Mouse (Mus musculus): ENCODE results near the gene Hist1h2be. TPM values are rescaled to one million over a fixed set of nuclear protein-coding genes. Genes with fewer than 3 reads are reported as not detected.

Hist1h2be gene
- polyA plus RNA-seq (2017; shearing (Covaris generic)): 1 to 10 TPM; 1.5 to 1.7 TPM

DNA sequence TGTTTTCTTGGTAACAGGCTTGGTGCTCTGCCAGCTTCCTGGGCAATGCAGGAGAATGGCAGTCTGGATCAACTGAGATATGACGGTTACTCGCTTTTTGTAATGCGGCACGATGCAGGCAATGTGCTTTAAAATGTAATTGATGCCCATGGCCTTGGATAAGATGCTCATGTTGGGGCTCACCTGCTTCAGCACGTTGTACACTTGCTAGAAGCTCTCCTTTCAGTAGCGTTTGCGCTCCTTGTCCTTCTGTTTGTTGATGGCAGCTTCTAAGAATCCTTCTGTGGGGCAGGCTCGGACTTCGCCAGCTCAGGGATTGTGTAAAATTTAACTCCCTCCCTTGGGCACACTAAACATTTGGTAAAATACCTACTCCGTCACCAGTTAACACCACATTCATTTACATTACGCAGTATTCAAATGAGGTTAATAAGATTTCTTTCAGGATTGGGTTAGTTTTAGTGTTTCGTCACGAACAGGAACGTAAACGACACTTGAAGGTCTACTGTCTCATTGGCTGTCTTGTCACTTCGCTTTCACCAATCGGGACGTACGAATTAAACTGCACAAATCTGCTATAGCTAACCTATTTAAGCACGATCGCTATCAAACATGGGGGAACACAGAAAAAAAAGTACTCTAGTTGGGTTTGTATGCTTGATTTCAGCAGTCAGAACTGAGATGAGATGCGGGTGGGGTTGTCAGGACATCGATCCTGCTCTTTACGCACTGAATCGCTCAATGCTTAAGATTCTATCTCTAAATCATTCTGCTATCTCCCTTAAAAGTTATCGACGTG, at the start of gene Hist1h2be:
Hist1h2be (minus strand) TSS at position 392 of the 799 bp plus-strand sequence.
- peak; percentile 87 for ATAC-seq

DNA sequence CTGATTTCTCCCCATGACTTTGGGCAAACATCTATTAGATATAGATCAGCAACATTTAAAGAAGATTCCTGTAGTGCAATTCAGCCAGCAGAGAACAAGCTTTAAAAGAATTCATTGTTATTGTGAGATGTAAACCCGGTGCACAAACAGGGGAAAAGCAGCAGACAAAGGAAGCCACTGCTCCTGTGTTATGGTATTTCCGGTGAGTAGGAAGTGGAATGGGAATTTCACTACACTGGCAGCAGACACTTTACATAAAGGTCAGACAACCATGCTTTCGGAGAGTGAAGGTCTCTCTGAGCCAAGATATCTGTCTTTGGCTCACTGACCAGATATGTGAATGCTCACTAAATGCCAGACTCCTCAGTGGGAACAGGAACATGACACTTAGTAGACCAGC, 41.6 kb upstream of the Hist1h2be start:
- no peak for ATAC-seq

GRCm38 (mm10) chr13:23659636-23660366, 38.9 kb upstream of the Hist1h2be start:
- no peak for ATAC-seq

DNA sequence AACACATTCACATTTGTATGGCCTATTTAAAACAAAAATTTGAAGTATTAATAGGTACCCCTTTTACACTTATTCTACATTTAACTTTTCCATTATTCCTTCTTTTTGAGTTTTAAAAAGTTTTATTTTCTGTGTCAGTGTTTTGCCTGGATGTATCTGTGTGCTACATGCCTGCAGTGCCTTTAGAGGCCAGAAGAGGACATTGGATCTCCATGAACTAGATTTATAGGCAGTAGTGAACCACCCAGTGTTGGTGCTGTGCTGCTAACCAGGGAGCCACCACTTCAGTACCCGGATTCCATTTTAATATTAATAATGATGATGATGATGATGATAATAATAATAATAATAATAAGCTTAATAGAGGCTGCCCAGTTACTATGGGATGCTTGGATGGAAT, 9.7 kb upstream of the Hist1h2be start:
- ATAC-seq: no peak

DNA sequence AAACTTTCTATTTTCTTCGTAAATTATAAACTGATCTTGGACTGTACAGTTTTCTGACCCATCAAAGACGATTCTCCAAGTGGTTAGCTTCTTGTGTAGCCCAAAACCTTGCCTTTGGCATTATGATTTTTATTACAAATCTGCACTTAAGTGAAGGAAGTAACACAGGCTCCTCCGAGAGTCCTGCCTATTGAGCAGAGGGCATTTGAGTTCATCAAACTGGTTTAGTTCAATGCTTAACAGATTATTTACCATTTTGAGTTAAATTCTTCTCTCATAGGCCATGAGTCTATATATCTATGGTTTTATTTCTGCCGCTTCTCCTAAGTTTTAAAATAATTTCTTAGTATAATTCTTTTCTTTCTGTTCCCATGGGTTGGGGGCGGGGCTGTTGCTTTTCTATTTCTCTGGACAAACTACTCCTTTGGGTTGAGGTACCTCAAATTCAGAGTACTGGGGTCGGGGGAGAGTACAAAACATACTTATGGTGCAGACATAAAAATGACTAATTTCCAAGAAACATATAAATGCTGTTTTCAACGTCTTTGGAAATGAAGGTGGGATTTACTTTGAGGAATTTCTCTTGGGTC, 2.0 kb upstream of the Hist1h2be start:
- ATAC-seq: no peak

DNA sequence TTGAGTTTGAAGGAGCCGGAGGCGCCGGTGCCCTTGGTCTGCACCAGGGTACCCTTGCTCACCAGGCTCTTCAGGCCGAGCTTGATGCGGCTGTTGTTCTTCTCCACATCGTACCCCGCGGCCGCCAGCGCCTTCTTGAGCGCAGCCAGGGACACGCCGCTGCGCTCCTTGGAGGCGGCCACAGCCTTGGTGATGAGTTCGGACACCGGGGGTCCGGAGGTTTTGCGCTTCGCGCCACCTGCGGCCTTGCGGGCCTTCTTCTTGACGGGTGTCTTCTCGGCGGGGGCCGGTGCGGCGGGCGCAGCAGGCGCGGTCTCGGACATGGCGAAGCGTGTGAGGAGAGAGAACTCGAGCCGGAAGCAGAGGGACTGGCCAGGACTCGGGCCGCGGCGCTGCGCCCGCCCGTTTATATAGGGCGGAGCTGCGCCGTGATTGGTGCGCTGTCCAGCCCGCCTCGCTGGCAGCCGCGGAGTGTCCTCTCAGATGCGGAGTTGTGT, 1.3 kb upstream of the Hist1h2be start, which contains the start of gene Hist1h1e:
Hist1h1e (minus strand) TSS at position 384 of the 497 bp plus-strand sequence.
- ATAC-seq: peak; percentile 36

DNA sequence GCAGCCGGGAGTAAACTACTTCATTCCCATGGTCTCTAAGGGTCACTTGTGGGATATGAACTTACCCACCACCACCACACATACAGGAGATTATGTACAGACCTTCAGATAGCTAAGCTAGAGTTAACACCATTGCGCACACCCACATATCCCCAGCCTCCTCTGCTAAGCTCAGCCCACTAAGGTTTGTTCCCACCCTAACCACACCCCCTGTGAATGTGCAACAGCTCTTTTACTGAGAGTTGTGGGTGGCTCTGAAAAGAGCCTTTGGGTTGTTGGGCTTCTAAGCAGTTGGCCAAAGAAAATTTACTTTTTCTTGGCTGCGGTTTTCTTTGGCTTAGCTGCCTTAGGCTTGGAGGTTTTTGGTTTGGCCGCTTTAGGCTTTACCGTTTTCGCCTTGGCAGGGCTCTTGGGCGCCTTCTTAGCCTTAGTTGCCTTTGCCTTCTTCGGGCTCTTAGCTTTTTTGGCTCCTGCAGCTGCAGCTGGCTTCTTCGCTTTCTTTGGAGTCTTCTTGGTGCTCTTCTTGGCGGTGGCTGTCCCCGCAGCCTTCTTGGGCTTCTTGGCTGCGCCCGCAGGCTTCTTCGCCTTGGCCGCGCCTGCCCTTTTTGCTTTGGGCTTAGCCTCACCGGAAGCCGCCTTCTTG, 729 bp upstream of the Hist1h2be start:
- ATAC-seq: peak; percentile 74

GRCm38 (mm10) chr13:23620056-23620732, 730 bp downstream of the Hist1h2be start:
- ATAC-seq: no peak

DNA sequence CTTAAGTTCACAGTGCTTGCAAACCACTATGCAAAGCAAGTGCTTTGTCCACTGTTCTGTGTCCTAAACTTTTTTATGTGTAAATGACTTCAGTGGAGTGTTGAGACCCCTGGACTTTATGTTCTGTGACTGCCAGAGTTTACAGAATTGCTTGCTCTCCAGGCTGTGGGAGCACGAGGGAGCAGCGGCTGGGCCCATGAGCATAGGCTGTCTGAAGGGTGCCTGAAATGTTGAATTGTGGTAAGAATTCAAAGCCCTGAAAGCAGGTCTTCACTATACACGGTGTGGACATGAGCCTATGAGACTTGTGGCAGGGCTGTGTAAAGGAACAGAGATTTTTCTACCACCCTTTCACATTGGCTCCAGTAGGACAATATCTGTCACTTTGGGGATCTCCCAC, 9.3 kb downstream of the Hist1h2be start:
- ATAC-seq: no peak

GRCm38 (mm10) chr13:23610393-23610792, 10.5 kb downstream of the Hist1h2be start:
- ATAC-seq: no peak

GRCm38 (mm10) chr13:23609844-23610243, 11.1 kb downstream of the Hist1h2be start:
- ATAC-seq: no peak

DNA sequence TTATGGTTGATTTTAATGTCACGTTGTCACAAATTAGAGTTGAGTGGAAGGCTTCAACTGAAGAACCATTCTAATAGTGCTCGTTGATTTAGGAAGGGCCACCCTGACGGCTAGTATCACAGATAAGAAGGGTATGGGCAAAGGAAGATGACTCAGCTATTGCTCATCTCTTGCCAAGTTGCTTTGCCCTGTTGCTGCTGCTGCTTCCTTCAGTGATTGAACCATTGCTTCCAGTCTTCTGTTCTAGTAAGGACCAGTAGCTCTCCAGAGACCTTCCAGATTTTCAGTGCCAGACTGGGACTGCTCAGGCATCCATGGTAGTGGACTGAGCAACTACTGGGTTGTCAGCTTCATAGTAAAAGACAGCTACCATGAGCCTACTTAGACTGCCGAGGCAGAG, 11.7 kb downstream of the Hist1h2be start:
- no peak for ATAC-seq

DNA sequence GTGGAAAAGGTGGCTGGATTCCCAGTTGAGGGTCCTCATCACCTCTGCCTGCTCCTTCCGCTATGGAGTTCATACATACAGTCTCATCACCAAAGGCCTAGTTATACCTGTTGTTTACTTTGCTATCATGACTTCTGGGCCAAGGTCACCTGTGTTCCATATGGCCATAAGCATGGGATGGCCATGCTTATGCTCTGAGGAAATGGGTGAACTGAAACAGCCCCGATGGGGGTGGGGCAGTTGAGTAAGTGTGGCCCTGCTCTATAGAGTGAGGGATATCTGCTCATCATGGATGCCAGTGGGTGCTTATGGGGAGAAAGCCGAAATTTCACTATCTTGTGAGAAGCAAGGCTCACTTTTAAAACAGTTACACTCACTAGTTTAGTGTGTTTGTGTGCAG, 15.9 kb downstream of the Hist1h2be start:
- no peak for ATAC-seq

DNA sequence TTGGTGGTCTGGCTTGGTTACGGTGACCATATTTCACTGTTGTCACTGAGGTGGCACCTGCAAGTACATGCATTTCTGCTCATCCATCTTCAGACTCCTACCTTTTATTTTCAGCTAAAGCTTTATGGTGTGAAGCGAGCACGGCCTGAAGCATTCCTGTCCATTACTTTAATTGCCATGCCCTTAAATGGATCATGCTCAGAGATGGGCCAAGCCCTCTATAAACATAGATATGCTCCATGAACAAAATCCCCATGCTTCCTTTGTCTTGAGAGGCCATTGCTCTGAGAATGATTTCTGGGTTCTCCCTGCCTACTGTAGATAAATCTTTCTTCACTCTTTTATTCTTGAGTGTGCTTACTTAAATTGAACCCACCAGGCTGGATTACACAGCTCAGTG, 16.5 kb downstream of the Hist1h2be start:
- no peak for ATAC-seq

GRCm38 (mm10) chr13:23603182-23603699, 17.7 kb downstream of the Hist1h2be start:
- no peak for ATAC-seq

DNA sequence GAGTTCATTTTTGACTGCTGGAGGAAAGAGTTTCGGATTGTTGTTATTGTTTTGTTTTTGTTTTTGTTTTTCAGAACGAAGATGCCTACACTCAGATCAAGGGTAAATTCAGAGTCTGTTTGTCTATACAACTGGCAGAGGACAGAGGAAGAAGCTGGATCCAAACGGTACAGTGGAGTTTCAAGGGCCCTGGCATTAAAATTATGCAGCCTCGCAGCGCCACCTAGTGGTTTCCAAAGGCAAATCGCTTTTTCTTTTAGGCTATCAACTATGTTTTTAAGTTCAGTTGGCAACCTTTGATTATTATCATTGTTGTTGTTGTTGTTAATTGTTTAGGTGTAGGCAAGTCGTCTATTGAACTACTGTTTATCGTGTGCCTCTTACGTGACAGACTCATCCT, 23.0 kb downstream of the Hist1h2be start:
- ATAC-seq: peak; percentile 52

GRCm38 (mm10) chr13:23595622-23596372, 25.1 kb downstream of the Hist1h2be start:
- no peak for ATAC-seq

- ATAC-seq: no peak
These were observed 25.7 kb downstream of the Hist1h2be start for GRCm38 (mm10) chr13:23595185-23595584.

- ATAC-seq: no peak
These were observed 27.7 kb downstream of the Hist1h2be start for GRCm38 (mm10) chr13:23593051-23593770.

DNA sequence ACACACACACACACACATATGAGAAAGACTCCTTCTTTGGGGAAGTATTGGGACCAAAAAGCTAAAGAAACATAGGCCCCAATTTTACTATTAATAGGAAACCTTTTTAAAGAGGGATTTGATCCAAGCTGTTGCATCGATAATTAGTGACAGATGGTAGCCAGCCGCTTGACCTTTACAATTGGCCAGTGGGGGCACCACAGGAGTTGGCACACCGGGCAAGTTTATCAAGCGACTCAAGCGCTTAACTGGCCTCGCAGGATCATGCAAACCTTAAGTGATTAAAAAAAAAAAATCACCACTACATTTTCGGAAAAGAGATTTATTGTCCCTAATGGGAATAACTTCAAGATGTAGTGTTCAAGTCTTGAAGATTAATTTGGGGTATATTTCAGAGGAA, 28.3 kb downstream of the Hist1h2be start:
- no peak for ATAC-seq
